Mouse (Mus musculus) heart, embryonic 10.5 days (tissue): Measurements from ENCODE around the gene Gm20388. TPM values are rescaled to one million over a fixed set of nuclear protein-coding genes. Genes with fewer than 3 reads are reported as not detected.

Source experiments
- DNase-seq: peaks from one replicate; pipeline ENCODE4 v3.0.0-alpha.2; 2017; ENCODE audit warnings: low spot score
- H3K27ac ChIP-seq: fragments of 300-500 bp; sonication (generic); 2 replicates; pipeline ENCODE4 v1.5.1; 2016; ENCODE audit warnings: mild to moderate bottlenecking
- H3K27me3 ChIP-seq: fragments of 300-500 bp; sonication (generic); 2 replicates; pipeline ENCODE4 v1.6.1; 2016; ENCODE audit warnings: mild to moderate bottlenecking; ENCODE audit not compliant: poor library complexity, insufficient read depth, severe bottlenecking
- H3K36me3 ChIP-seq: fragments of 300-500 bp; sonication (generic); 2 replicates; pipeline ENCODE4 v1.6.1; 2016; ENCODE audit warnings: mild to moderate bottlenecking, moderate library complexity
- H3K4me1 ChIP-seq: fragments of 300-500 bp; sonication (generic); 2 replicates; pipeline ENCODE4 v1.6.1; 2016; ENCODE audit warnings: mild to moderate bottlenecking
- H3K4me3 ChIP-seq: fragments of 300-500 bp; sonication (generic); 2 replicates; pipeline ENCODE4 v1.5.1; 2016; ENCODE audit warnings: mild to moderate bottlenecking, moderate library complexity
- H3K9me3 ChIP-seq: fragments of 300-500 bp; sonication (generic); 2 replicates; pipeline ENCODE4 v1.6.1; 2016; ENCODE audit warnings: mild to moderate bottlenecking, moderate library complexity
- WGBS: fragments of 180-500 bp; shearing (Covaris S2); methylation state at CpG from one replicate; pipeline ENCODE4 v1.1.7; 2016; 5-methylcytosine and 5-hydroxymethylcytosine counted together
- polyA plus RNA-seq: library from polyadenylated mRNA; unstranded; fragments of >200 nt; fragmentation: Nextera tagmentation; extraction: Ambion mirVana; gene quantifications from 2 replicates; pipeline ENCODE4 v1.2.1, GENCODE M21; 2016

Gm20388 gene
- polyA plus RNA-seq, 1 experiment from 2014 or later: 4.5 TPM

DNA sequence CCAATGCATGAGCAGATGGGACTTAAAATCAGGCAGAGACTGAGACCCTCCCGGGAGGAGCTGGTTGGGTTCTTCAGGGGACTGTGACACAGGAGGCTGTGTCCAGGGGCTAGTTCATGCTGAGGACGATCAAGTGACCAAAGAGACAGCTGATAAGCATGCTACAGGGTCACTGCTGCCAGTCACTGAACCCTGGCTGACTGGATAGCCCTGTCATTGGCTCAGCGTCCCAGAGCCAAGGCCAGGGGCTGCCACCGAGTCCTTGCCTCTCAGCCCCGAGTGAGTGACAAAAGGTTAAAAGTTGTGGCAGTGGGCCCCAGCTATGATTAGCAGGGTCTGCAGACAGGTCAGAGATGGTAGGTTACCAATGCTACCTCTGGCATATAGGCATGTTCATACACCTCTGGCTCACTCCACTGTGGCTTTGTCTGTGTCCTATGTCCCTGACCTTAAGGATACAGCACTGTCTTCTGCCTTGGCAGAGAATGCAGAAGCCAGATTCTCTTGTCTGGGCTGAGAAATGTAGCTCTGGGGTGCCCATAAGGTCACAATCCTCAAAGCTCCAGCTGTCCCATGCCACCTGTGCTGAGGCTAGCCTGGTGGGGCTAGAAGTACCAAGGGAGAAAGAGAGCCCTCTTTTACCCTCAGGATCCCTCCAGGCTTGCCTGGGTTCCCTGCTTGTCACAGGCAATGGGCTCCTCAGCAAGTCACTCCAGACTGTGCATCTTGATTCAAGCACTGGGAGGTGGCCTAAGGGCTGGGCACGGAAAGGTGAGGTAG lies 2733.7 kb downstream of the Gm20388 start:
- no peaks in the 10 kb centered on the region; the same call in none of the 2 replicates for H3K27me3 ChIP-seq
- no peak overlapping the region for H3K4me3 ChIP-seq
- H3K9me3 ChIP-seq: no peaks in the 10 kb centered on the region
- H3K4me1 ChIP-seq: peaks cover 75% of the 10 kb centered on the region
- WGBS: 54% methylated on average over 6 of the region's 6 CpGs
- peaks cover 43% of the 10 kb centered on the region for H3K36me3 ChIP-seq
- no peak for DNase-seq
- no peak overlapping the region for H3K27ac ChIP-seq

DNA sequence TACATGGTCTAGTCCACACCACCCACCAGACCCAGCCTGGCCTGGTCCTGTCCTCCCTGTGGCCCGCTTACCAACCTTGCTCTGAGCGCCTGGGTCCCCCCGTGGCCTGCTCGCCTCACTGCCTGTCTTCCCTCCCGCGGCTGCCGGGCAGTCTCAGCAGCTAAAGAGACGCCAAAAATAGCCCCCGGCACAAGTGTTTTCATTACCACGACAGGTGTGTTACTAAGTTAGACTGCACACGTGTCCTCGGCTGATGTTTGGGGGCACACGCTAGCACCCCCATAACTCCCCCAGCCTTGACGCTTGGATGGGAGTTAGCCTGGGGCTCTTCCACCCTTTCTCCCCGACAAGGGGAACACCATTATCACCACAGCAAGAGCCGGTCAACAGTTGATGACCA lies 2735.7 kb downstream of the Gm20388 start:
- no peaks in the 10 kb centered on the region for H3K9me3 ChIP-seq
- 56% methylated on average over 16 of the region's 16 CpGs for WGBS
- peaks cover 59% of the 10 kb centered on the region for H3K4me1 ChIP-seq

DNA sequence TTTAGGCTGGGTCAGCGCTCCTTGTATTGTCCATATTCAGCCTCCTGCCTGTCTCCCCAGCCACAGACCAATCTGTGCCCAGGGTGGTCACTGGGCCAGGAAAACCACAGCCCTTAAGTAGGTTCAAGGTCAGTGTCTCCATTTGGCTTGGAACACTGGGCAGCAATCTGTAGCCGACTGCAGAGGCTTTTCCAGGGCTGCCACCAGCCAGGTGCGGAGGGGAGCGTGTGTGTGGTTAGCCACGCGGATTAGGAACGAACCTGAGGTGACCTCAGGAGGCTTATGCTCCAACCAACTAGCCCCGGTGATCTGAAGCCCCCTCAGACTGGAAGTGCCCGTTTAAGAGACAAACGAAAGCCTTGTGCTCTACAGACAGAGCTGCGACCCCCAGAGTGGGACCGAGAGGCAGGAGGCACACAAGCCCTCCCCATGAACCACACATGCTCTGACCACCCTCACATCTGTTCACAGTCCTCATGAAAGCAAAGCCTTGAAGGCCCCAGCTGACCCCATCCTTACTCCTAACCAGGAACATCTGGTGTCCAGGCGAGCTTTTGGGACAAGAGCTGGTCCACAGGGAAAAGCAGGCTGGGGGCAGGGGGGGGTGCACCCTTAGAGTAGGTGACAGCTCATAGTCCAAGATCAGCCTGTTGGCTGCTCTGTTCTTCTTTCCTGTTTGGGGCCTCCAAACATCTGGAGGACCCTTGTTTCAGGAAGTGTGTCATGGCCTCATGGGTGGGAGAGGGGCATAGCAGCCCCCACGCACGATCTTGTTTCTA lies 2737.7 kb downstream of the Gm20388 start:
- Histone ChIP-seq H3K27ac (0 out of 2 replicates have a peak overlapping the region, but pooled peaks have one; percentile 9), H3K36me3 (peaks cover 35% of the 10 kb centered on the region), H3K9me3 (no peaks in the 10 kb centered on the region), H3K27me3 (peaks cover 12% of the 10 kb centered on the region; the same call in 1 of the 2 replicates), H3K4me1 (peaks cover 54% of the 10 kb centered on the region), H3K4me3 (no peak overlapping the region)
- DNase-seq: no peak
- WGBS: 81% methylated on average over 15 of the region's 15 CpGs

More for the DNA sequence above, 2735.7 kb downstream of the Gm20388 start:
- peaks cover 47% of the 10 kb centered on the region for H3K36me3 ChIP-seq
- H3K27ac ChIP-seq: no peak overlapping the region
- no peak overlapping the region for H3K4me3 ChIP-seq
- DNase-seq: no peak
- H3K27me3 ChIP-seq: peaks cover 12% of the 10 kb centered on the region

GRCm38 (mm10) chr8:122651326-122651921 lies 2740.8 kb downstream of the Gm20388 start:
- peaks cover 12% of the 10 kb centered on the region; the same call in 1 of the 2 replicates for H3K27me3 ChIP-seq
- WGBS: 80% methylated on average over 16 of the region's 16 CpGs
- H3K4me1 ChIP-seq: peaks cover 54% of the 10 kb centered on the region
- H3K36me3 ChIP-seq: peaks cover 28% of the 10 kb centered on the region
- H3K4me3 ChIP-seq: no peak overlapping the region
- H3K27ac ChIP-seq: 0 out of 2 replicates have a peak overlapping the region, but pooled peaks have one; percentile 38
- no peak for DNase-seq
- H3K9me3 ChIP-seq: no peaks in the 10 kb centered on the region

DNA sequence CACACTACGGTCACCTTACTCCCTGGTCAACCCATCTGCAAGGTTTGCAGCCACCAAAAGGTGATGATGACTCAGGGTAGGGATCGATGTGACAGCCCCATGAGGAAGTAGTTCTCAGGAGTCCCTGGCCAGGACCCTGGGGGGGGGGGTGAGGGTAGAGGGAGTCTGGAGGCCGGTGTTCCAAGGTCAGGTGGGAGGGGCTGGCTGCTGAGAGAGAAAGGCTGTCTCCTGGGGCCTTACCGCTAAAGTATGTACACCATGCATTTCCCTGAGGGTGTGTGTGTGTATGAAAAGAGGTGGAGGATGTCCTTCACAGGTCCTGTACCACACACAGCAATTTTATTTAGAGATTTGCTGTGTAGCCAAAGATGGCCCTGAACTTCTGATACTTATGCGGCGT lies 2742.0 kb downstream of the Gm20388 start:
- H3K27ac ChIP-seq: 0 out of 2 replicates have a peak overlapping the region, but pooled peaks have one; percentile 74
- 0 out of 2 replicates have a peak, but pooled peaks cover 12% of the 10 kb centered on the region for H3K27me3 ChIP-seq
- DNase-seq: no peak
- WGBS: 58% methylated on average over 6 of the region's 6 CpGs
- no peaks in the 10 kb centered on the region for H3K9me3 ChIP-seq
- H3K36me3 ChIP-seq: peaks cover 21% of the 10 kb centered on the region
- H3K4me1 ChIP-seq: peaks cover 55% of the 10 kb centered on the region
- H3K4me3 ChIP-seq: no peak overlapping the region

- 68% methylated on average over 7 of the region's 7 CpGs for WGBS
- Histone ChIP-seq H3K4me3 (no peak overlapping the region), H3K4me1 (peaks cover 72% of the 10 kb centered on the region), H3K9me3 (no peaks in the 10 kb centered on the region), H3K36me3 (peaks cover 4% of the 10 kb centered on the region), H3K27ac (no peak overlapping the region; the same call in 1 of the 2 replicates), H3K27me3 (0 out of 2 replicates have a peak, but pooled peaks cover 12% of the 10 kb centered on the region)
- DNase-seq: no peak
These were observed 2744.1 kb downstream of the Gm20388 start for GRCm38 (mm10) chr8:122654768-122655167.

- Histone ChIP-seq H3K27me3 (no peaks in the 10 kb centered on the region), H3K4me1 (peaks cover 75% of the 10 kb centered on the region), H3K36me3 (no peaks in the 10 kb centered on the region), H3K9me3 (no peaks in the 10 kb centered on the region), H3K27ac (no peak overlapping the region), H3K4me3 (no peak overlapping the region)
- no peak for DNase-seq
- WGBS: 66% methylated on average over 13 of the region's 13 CpGs
These were observed 2745.7 kb downstream of the Gm20388 start for GRCm38 (mm10) chr8:122656056-122656999.

DNA sequence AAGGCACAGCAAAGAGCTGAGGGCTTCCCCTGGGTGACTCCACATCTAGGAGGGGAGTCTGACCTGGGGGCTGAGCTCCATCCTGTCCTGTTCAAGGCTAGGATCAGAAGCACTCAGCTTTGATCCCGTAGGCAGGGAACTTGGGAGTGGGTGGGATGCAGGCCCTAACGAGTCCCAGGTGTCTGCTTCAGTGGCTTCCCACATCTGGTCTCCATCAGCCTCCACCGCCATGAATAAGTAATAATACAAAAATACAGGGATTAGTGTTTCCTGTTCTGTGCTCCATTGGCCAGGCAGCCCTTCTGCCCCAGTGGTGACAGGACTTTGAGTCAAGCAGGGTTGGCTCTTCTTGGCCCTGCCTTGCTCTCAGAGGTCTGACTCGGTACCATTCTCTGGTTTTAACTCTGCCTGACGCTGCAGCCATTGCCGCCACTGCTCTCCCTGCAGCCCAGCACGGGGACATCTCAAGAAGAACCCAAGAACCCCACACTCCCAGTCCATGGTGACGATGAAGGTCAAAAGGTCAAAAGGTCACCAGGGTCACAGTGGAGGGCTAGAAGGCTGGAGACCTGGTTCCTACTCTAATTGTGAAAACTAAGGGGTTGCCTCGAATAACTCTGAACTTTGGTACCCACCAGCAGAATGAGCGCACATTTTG lies 2747.6 kb downstream of the Gm20388 start:
- peaks cover 76% of the 10 kb centered on the region for H3K4me1 ChIP-seq
- no peak for DNase-seq
- no peaks in the 10 kb centered on the region for H3K9me3 ChIP-seq
- WGBS: 72% methylated on average over 10 of the region's 10 CpGs
- H3K27ac ChIP-seq: 0 out of 2 replicates have a peak overlapping the region, but pooled peaks have one; percentile 18
- no peaks in the 10 kb centered on the region for H3K27me3 ChIP-seq
- no peak overlapping the region for H3K4me3 ChIP-seq
- H3K36me3 ChIP-seq: no peaks in the 10 kb centered on the region

GRCm38 (mm10) chr8:122658807-122659160 lies 2748.1 kb downstream of the Gm20388 start:
- no peaks in the 10 kb centered on the region for H3K27me3 ChIP-seq
- no peaks in the 10 kb centered on the region for H3K36me3 ChIP-seq
- H3K4me3 ChIP-seq: no peak overlapping the region
- WGBS: 77% methylated on average over 9 of the region's 9 CpGs
- H3K9me3 ChIP-seq: no peaks in the 10 kb centered on the region
- peaks cover 75% of the 10 kb centered on the region for H3K4me1 ChIP-seq
- 0 out of 2 replicates have a peak overlapping the region, but pooled peaks have one; percentile 18 for H3K27ac ChIP-seq
- DNase-seq: no peak

DNA sequence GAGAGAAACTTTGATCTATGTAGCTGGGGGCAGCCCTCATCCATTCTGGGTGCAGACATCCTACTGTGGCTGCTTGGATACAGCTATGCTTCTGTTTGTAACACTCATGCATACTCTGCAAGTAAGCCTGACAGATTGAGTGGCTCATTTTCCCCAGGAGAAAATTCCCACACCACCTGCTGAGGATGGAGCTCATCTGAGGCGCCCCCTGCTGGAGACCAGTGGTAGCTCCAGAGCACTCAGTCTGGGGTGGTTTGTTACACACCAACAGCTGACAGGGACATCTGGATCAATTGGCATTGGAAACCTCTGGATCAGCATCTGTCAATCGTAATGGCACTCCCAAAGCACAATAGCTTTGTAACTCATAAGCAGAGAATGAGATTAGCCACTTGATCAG lies 2749.4 kb downstream of the Gm20388 start:
- no peak overlapping the region for H3K27ac ChIP-seq
- no peak overlapping the region for H3K4me3 ChIP-seq
- no peaks in the 10 kb centered on the region for H3K36me3 ChIP-seq
- H3K27me3 ChIP-seq: no peaks in the 10 kb centered on the region
- no peak for DNase-seq
- H3K9me3 ChIP-seq: no peaks in the 10 kb centered on the region
- WGBS: 65% methylated on average over 2 of the region's 2 CpGs
- H3K4me1 ChIP-seq: peaks cover 76% of the 10 kb centered on the region

GRCm38 (mm10) chr8:122661138-122661537 lies 2750.5 kb downstream of the Gm20388 start:
- no peak overlapping the region for H3K4me3 ChIP-seq
- H3K4me1 ChIP-seq: peaks cover 76% of the 10 kb centered on the region
- WGBS: 33% methylated on average over 7 of the region's 7 CpGs

More at GRCm38 (mm10) chr8:122661138-122661537, 2750.5 kb downstream of the Gm20388 start:
- Histone ChIP-seq H3K27me3 (no peaks in the 10 kb centered on the region), H3K36me3 (no peaks in the 10 kb centered on the region), H3K27ac (peak overlapping the region; percentile 49), H3K9me3 (no peaks in the 10 kb centered on the region)
- peak; percentile 87 for DNase-seq
